Mouse (Mus musculus): ENCODE results near the gene Itgb5.
A peak's percentile ranks its signal among the peaks of the same experiment; 100 is the strongest.

Itgb5 gene

DNA sequence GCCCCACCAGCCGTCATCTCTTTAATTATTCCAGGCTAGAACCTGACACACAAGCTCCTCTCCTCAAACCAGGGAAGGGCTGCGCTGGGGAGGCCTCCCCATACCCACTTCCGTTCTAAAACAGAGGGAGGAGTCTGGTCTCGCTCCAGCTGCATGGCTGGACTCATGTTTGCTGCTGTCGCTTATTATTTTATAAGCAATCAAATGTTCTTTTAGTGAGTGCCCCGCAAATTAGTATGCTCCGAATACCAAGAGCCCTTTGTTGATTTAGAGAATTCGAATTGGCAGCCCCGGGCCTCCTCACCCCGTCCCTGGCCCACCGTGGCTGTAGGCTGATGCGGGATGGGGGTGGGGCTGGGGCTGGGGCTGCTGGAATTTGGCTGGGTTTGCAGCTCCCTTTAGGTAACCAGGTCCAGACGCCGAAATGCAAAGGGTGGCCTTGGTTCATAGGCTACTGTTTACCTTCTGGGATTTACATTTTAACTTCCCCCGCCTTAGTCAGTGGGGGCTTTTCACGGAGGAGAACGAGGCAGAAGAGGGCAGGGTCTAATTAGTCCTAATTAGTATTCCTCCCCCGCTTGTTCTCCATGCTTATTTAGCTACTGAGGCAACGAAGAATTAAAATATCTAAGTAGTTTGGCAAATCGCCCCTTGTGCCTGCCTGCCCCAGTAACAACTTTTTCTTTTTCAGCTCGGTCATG lies 3.4 kb downstream of the Itgb5 start:
- peak; percentile 29 to 43 for DNase-seq

DNA sequence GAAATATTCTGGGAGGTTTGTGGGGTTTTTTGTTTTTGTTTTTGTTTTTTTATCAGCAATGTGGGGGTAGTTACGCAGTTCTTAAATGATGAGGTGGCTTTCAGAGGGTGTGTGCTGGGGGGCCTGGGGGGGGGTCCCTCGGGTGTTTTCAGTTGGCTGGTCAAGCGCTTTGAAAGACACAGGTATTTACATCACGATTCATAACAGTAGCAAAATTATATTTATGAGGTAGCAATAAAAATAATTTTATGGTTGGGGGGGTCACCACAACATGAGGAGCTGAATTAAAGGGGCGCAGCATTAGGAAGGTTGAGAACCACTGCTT lies 3.9 kb downstream of the Itgb5 start:
- DNase-seq, result no peak

DNA sequence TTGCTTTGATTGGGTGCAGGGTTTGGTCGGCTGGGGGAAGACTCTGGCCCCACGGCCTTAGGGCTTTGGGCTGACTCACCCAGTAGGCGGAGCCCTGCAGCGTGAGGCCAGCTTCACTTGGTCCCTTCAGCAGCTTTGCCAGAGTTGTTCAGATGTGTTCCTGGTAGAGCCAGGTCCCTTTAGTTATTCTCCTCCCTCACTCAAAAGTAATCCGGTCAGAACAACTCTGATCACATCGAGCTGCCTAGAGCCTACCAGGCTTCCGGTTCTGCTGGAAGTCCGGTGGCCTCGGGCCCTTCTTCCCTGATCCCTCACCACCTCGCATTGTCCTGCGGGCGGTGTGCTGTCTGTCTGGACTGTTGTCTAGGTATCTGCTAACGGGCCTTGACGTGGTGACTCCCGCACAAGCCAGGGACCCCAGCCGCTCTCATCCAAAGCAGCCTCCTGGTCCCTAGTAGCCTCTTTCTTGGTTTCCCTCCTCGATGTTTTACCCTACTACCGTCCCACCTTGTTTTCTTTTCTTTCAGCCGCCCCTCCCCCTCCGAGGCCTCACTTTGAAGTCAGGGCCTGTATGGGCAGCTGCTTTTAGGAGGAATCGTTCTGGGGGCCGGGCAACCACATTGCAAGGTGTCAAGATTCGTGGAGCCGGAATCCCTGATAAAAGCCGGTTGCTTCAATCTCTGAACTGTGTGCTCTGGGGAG lies 4.5 kb downstream of the Itgb5 start:
- peak; percentile 78 to 81 for DNase-seq

DNA sequence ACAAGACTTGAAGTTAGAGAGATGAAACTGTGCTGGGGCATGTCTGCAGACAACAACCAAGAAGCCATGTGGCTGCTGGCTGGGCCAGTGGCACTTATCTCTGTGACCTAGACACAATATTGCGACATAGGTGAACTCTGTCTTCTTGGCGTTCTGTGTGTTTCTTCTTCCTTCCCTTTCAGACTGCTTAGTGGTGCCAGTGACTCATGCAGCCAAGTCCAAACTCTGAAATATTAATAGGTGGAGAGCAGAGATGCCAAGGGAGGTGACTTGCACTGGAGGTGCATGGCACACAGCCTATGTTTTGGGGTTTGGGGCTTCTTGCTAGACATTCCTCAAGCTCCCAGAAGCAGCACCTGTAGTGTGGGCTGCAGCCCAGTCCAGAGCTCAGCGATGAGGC lies 7.2 kb downstream of the Itgb5 start:
- DNase-seq, result peak in 1 of 2 experiments; percentile 42

DNA sequence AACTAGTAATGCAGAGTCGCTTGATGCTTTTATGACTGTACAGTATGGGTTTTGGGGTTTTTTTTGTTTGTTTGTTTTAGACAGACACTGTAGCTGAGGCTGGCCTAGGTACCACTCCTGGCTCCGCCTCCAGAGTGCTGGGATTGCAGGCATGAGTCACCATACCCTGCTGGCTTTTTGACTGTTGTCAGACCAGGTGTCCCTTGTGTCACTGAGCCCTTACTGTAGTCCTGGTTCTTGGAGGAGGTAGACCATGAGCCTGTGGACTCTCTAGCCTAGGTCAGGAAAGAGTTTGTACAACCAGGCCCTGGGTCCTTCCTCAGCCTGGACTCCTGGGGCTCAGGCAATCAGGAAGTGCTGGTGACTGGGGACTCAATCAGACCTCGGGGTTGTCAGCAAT lies 7.7 kb downstream of the Itgb5 start:
- DNase-seq, result peak in 1 of 2 experiments; percentile 32

DNA sequence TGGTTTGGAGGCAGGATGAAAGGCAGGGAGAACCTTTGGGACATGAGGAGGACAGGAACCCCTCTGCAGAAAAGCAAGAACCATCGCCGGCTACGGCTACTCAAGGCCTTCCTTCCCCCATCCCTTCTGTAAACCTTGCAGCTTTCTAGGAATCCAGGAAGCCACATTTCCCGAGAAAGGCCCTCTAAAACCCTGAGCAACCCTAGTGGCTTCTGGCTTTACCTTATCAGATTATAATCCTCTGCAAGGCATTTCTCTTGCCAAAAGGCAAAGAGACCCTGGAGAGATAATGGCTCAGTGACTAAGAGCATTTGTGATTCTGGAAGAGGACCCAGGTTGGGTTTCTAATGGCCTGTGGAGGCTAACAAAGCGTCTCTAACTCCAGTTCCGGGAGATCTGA lies 11.2 kb downstream of the Itgb5 start:
- no peak for DNase-seq

DNA sequence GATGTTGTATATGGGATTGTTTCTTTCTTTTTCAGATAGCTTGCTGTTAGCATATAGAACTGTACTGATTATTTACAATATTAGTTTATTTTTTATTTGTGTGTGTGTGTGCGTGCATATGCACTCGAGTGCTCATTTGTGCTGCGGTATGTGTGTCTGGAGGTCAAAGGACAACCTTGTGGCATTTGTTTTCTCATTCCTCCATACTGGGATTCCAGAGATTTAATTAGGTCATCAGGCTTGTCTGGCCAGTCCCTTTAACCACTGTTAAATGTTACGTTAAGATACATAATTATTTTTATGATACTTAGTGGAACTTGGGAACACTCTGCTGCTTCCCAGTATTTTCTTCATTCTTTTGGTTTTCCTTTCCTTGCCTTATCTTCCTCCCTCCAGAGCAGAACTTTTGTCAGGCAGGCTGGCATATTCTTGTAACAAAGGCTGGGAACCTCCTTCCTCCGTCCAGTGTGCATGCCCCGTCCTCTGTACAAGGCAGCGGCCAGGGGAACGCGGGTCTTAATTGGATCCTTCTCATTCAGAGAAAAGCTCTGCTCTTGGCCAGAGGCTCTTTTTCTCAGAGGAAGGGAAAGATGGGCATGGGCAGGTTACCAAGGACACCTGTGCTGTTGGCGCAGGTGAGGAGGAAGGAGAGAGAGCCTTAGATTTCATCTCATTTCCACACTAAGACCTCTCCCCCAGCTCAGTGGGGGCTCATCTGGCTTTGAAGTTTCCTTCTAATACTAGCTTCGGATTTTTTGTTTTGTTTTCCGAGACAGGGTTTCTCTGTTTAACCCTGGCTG lies 12.8 kb downstream of the Itgb5 start:
- no peak for DNase-seq

DNA sequence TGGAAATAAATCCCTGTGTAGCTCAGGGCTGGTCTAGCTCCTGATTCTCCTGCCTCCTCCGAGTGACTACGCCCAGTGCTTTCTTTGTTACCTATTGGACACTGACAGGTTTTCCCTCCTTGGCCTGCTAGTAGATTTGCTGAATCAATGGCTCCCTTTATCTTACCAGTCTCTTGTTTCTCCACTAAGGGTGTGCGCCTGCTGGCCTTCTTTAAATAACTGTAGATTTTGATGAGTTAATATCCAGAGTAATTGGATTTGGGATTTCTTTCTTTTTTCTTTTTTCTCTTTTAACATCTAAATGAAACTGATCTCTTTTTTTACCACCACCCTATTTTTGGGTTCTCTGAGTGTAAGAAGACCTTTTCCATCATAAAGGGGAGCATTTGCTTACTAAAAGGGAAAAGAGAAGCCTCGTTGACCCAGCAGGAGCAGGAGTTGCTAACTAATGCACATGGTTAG lies 14.7 kb downstream of the Itgb5 start:
- no peak for DNase-seq

DNA sequence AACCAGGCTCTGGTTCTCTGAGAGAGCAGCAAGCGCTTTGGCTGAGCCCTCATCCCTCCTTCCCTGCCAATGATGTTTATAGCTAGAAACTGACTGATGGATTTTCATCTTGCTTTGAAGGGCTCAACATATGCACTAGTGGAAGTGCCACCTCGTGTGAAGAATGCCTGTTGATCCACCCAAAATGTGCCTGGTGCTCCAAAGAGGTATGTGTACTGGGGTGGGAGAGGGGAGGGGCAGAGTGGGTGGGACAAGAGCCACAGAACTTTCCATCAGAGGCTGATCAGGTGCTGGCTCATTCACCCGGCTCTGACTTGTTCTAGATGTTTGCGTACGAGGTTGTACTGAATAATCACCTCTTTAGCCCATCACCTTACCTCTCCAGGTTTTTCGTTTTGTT lies 15.4 kb downstream of the Itgb5 start:
- no peak for DNase-seq

DNA sequence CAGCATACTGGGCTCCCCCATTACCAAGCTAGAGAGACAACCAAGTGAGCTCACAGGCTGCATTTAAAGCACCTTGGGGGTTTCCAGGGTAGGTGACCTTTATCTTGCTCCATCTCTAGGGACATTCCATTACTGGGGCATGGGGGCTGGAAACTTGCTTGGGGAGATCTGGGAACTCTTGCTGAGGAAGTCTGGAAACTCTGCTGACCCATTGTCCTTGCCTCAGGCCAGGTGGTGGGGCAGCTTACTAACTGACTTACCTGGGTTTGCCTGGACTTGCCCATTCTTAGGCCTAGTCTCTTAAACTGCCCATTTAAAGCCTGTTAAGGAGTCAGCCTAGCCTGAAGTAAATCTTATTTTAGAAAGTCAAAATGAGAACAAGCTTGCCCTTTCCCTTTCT lies 23.8 kb downstream of the Itgb5 start:
- DNase-seq, result peak; percentile 43 to 49

DNA sequence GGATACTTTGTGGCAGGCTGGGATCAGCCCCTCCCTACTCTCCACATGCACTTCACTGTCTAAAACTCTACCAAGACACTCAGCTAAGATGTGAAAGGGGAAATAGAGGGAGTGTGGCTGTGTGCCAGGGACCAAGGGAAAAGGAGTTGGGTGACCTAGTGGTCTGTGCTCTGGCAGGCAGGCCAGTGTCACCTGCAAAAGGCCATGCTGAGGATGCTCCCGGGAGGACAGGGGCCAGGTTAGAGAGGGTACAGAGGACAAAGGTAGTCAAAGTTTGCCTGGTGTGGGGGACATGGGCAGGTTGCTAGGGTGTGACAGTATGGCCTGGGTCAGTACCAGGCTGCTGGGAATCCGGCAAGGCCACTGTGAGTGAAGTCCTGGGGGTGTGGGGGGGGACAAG lies 29.3 kb downstream of the Itgb5 start:
- peak in 1 of 2 experiments; percentile 33 for DNase-seq

DNA sequence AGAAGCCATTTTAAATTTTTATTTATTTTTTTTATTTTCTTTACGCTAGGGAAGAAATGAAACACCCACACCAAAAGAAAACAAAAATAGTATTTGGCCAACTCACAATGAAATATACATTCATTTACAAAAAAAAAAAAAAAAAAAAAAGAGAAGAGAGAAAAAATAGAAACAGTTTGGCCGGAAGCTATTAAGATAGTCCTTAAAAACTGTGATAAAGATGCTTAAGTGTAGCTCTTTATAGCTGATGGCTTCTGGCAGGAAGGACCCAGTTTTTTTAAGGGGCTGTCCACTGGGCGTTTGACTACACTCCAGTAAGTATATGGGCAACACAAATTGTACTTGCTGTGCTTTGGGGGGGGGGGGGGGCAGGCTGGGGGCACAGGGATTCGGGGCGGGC lies 29.9 kb downstream of the Itgb5 start:
- no peak for DNase-seq

DNA sequence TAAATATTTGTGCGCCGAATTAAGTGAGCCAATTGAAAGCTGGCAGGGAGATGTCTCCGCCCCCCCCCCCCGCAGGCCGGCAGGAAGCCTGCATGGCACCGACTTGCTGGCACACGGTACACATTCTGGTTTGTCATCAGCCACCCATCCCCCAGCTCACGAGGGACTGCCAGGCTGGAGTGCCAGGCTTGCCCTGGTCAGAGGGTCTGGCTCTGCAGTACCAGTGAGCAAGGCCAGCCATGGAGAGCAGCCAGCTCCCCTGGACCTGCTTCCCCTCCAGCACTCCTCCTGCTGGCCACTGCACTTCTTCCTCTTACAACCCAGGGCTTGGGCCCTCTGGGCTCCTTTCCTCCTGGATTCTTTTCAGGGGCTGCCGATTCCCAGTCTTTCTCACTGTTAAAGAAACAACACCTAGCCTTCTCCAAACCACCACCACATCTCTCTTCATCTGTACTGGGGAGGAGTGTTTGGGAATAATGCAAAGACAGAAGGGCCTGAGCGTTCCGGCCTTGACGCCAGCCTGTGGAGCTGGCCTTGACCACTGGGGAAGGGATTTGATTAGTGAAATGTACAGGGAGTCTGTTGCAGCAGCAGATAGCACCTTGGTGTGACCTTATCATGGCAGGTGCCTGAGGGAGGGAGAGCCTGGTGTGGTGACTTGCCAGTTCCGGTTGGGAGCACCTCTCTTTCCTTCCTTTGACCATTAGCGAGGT lies 30.7 kb downstream of the Itgb5 start:
- DNase-seq, result peak; percentile 93

DNA sequence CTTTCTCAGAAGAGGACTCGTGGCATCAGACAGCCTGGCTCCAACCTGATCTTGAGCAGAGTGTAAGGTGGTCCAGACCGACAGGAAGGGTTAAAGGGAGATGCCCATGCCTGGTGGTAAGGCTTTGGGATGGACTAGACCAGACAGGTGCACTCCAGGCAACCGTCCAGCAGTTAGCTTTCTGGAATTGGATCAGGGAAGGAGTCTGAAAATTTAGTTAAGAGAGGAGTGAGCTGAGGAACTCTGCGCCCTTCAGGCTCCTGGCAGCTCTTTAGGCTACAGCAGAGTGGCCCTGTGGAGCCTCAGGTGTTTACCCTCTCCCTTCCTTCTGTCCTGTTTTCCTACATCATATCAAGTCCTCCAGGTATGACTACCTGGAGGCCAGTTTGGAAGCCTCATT lies 32.9 kb downstream of the Itgb5 start:
- no peak for DNase-seq

DNA sequence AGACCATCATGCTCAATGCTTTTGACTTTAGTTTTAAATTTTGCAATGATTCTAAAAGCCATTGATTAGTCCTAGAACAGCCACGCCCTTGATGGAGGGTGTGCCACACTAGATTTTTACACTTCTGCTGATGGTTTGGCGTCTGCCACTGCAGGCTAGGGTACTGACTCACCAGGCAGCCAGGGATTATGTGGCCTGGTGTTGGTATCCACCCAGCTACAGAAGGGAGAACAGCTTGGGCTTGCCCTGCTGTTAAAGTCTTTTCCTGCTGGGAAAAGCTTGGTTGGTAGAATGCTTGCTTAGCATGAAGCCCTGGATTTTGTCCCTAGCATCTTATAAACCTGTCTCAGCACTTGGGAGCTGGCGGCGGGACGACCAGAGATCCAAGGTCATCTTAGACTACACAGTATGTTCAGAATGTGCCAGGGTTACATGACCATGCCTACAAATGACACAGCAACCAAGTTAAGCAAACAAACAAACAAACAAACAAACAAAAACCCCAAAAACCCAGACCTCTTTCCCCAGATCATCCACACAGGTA lies 33.8 kb downstream of the Itgb5 start:
- peak; percentile 59 to 75 for DNase-seq

DNA sequence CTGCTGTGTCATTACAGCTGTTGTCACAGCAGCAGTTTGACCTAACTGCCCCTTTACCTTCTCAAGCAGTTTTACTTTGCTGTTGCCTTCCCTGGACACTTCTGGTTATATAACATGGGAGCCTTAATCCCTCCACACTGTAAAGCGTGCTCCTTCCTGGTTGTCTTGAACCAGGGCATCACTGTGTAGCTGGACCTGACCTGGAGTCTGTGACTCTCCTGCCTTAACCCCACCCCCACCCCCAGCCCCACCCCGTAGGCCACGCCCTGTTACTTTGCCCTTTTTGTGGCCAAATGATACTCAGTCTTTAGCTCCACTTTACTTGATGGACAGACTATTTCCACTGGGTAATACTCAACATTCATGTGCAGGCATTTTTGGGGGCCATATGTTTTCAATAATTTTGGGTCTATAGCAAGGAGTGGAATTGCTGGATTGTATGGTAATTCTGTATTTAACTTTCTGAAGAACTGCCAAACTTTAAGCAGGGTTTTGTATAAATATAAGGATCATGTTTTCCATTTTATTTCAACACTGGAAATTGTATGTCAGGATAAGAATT lies 40.8 kb downstream of the Itgb5 start:
- DNase-seq, result no peak

DNA sequence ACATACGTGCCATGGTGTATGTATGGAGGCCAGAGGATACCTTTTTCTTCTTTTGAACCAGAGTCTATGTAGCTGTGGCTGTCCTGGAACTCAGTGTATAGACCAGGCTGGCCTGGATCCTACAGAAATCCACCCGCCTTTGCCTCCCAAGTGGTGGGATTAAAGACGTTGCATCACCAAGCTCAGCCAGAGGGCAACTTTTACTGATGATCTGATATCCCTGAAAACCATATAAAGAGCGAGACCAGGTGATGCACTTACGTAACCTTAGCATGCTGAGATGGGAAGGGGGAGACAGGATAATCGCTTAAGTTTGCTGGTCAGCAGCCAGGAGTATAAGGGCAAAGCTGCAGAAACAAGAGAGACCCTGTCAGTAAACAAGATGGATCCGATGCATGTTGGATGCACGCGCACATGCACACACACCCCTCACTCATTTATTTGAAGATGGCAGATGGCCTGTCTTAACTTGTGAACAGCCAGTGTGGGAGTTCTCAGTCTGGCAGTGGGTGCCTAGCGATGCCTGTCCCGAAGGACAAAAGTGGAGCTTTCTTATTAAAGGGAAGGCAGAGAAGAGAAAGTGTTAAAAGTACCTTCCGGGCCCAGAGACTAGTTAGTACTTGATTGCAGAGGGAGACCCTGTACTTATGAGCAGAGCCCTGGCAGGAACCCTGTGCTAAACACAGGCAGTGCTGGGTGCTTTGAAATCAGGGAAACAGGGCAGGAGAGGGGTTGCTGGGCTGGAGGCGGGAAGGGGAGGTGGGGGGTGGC lies 41.7 kb downstream of the Itgb5 start:
- DNase-seq, result no peak

DNA sequence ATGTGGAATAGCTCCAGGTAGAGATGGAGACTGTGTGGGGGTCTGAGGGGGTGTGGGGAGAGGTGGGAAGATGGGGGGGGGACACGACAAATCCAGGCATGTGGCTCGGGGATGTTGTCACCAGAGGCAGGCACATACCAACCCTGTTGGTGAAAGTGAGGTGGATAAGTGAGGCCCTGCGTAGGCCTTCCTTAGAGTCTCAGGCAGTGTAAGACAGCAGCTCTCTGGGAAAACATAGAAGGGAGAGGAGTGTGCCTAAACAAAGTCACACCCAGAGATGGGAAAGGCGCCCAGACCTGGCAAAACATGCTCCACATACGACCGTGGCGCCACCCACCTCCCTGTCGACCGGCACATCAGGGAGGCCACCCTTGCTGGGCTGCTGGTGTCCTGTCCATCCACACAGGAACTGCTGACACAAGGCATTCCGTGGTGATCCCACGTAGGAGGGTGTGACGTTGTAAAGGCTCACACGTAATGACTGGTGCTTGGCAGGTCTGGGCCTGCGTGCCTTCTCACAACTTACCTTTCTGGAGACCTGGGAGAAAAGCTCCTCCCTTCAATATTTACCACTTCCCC lies 42.5 kb downstream of the Itgb5 start:
- no peak for DNase-seq

DNA sequence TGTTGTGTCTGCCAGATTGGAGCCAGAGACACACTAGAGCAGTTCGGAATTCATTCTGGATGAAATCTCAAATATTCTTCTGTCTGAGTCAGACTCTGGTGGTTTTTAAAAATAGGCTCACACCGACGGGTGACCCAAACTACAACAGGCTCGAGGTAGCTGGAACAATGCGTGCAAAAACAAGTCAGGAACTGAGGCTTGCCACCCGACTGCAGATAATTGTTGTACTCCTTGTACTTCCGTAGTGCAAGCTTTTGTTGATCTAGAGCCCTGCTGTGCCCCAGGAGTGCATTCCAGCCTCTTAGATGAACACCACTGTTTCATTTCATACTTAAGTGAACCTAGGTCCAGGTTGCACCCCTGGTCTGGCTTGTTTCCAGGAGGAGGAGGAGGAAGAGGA lies 43.8 kb downstream of the Itgb5 start:
- DNase-seq, result no peak

DNA sequence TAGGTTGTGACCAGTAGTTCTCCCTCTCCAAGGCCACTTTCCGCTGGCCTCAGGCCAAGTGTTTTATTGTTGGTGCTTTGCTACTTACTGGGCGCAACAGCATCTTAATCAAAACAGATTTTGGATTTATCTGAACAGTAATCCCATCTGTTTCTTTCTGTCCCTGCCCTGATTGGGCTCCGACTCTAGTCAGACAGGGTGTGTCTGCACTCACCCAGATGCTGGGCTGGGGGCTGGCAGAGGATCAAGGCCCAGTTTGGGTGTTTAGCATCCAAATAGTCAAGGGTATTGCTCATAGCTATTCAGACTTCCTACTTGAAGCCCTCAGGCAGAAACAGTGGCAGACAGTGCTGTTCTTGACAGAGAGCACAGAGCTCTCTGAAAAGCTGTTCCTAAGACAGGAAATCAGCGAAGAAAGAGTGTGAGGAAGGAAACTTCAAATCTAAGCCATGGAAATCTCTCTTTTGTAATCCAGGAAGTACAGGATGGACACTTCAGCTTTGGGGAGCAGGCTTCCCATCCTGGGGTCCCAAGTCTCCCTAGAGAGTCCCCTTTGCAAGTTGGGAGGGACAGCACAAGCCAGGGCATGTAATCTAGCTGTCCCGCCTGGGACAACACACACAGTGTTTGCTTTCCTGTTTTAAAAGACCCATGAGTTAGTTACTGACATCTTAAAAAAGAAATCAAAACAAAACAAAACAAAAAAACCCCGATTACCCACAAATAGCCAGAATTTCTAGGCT lies 48.7 kb downstream of the Itgb5 start:
- peak; percentile 52 to 70 for DNase-seq

DNA sequence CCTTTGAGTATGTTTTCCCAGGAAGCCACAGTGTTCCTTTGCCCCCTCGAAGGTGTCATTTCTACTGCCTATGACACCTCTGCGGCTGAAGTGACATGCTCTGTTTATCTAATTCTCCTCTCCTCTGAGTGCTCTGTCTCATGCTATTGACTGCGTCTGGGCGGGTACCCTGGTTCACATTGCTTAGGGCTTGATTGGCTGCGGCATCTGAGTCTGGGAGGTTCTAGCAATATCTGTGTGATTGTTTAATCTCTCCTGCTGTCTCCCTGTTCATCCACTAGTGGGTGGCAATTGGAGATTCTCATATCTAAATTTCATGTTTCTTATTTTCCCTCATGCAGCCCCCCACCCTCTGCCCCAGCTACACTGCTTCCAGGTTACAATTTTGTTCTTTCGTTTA lies 49.6 kb downstream of the Itgb5 start:
- DNase-seq, result no peak
